Mouse (Mus musculus) liver, embryonic 12.5 days (tissue): ENCODE results near the gene Cga. TPM values are rescaled to one million over a fixed set of nuclear protein-coding genes. Genes with fewer than 3 reads are reported as not detected.
"Not testable (repeated sequence)": the region's sequence is repeated elsewhere in the genome, so short reads cannot be mapped to it uniquely, and the experiment has no call there.

Experiments
- ATAC-seq: fragments of 200-750 bp; cut with Nextera tagmentation; 2 replicates; pipeline ENCODE4 v1.8.0; 2017; ENCODE audit warnings: moderate number of reproducible peaks, mild to moderate bottlenecking, moderate library complexity
- H3K27ac ChIP-seq: fragments of 300-500 bp; sonication (generic); 2 replicates; pipeline ENCODE4 v1.5.1; 2016; ENCODE audit warnings: mild to moderate bottlenecking
- H3K27me3 ChIP-seq: fragments of 300-500 bp; sonication (generic); replicated peaks from 2 replicates; pipeline ENCODE4 v1.6.1; 2016; ENCODE audit warnings: mild to moderate bottlenecking, moderate library complexity
- H3K36me3 ChIP-seq: fragments of 300-500 bp; sonication (generic); 2 replicates; pipeline ENCODE4 v1.6.1; 2016; ENCODE audit warnings: mild to moderate bottlenecking, moderate library complexity
- H3K4me1 ChIP-seq: fragments of 300-500 bp; sonication (generic); 2 replicates; pipeline ENCODE4 v1.6.1; 2016
- H3K4me2 ChIP-seq: fragments of 300-500 bp; sonication (generic); 2 replicates; pipeline ENCODE4 v1.6.1; 2016; ENCODE audit warnings: mild to moderate bottlenecking, moderate library complexity
- H3K4me3 ChIP-seq: fragments of 300-500 bp; sonication (generic); 2 replicates; pipeline ENCODE4 v1.5.1; 2016; ENCODE audit warnings: mild to moderate bottlenecking, moderate library complexity
- H3K9ac ChIP-seq: fragments of 300-500 bp; sonication (generic); 2 replicates; pipeline ENCODE4 v1.6.1; 2016; ENCODE audit warnings: mild to moderate bottlenecking, moderate library complexity
- H3K9me3 ChIP-seq: fragments of 300-500 bp; sonication (generic); replicated peaks from 2 replicates; pipeline ENCODE4 v1.6.1; 2016; ENCODE audit warnings: mild to moderate bottlenecking, moderate library complexity
- WGBS: fragments of 180-500 bp; shearing (Covaris S2); methylation state at CpG from one replicate; pipeline ENCODE4 v1.1.7; 2016; ENCODE audit not compliant: insufficient replicate concordance; 5-methylcytosine and 5-hydroxymethylcytosine counted together
- polyA plus RNA-seq: library from polyadenylated mRNA; unstranded; fragments of >200 nt; fragmentation: Nextera tagmentation; extraction: Ambion mirVana; gene quantifications from 2 replicates; pipeline ENCODE4 v1.2.1, GENCODE M21; 2016

Gene Cga
- polyA plus RNA-seq, 1 experiment from 2014 or later = not detected

- not testable (repeated sequence) for H3K27me3 ChIP-seq, ATAC-seq
- 66% methylated on average over 7 of the region's 7 CpGs for WGBS
Measured at GRCm38 (mm10) chr4:34928386-34928785, 34.8 kb downstream of the Cga start.

GRCm38 (mm10) chr4:34941046-34941445, 47.5 kb downstream of the Cga start:
- ATAC-seq = no peak
- Histone ChIP-seq H3K4me1 (no peaks in the 10 kb centered on the region), H3K4me3 (no peak overlapping the region), H3K9me3 (no peaks in the 10 kb centered on the region), H3K9ac (no peak overlapping the region), H3K27ac (no peak overlapping the region), H3K27me3 (no peaks in the 10 kb centered on the region), H3K36me3 (no peaks in the 10 kb centered on the region), H3K4me2 (no peak overlapping the region)
- WGBS = 82% methylated on average over 25 of the region's 25 CpGs

More at GRCm38 (mm10) chr4:34928386-34928785, 34.8 kb downstream of the Cga start:
- H3K27ac ChIP-seq, H3K9ac ChIP-seq, H3K36me3 ChIP-seq, H3K9me3 ChIP-seq, H3K4me2 ChIP-seq, H3K4me3 ChIP-seq, H3K4me1 ChIP-seq: not testable (repeated sequence)

GRCm38 (mm10) chr4:34947181-34947580, 53.6 kb downstream of the Cga start:
- H3K27ac ChIP-seq = no peak overlapping the region
- H3K9me3 ChIP-seq = no peaks in the 10 kb centered on the region
- no peak overlapping the region for H3K4me3 ChIP-seq
- H3K27me3 ChIP-seq = no peaks in the 10 kb centered on the region
- no peaks in the 10 kb centered on the region for H3K36me3 ChIP-seq
- ATAC-seq = no peak
- H3K4me2 ChIP-seq = no peak overlapping the region
- H3K9ac ChIP-seq = no peak overlapping the region
- H3K4me1 ChIP-seq = peaks cover 7% of the 10 kb centered on the region; the same call in 1 of the 2 replicates

- H3K9me3 ChIP-seq = no peaks in the 10 kb centered on the region
- ATAC-seq = no peak
- 73% methylated on average over 10 of the region's 10 CpGs for WGBS
- no peak overlapping the region for H3K4me3 ChIP-seq
- no peak overlapping the region for H3K9ac ChIP-seq
- H3K36me3 ChIP-seq = no peaks in the 10 kb centered on the region
- H3K4me2 ChIP-seq = no peak overlapping the region
- H3K27ac ChIP-seq = no peak overlapping the region
- H3K4me1 ChIP-seq = no peaks in the 10 kb centered on the region
- no peaks in the 10 kb centered on the region for H3K27me3 ChIP-seq
Measured at GRCm38 (mm10) chr4:34953716-34954115, 60.1 kb downstream of the Cga start.

Other genes starting within 250 kb of the Cga start
- gene Slc35a1, start 206.3 kb upstream of the Cga start, polyA plus RNA-seq = 21.8 and 24.3 TPM in 2 replicates
- gene Cfap206, start 163.6 kb upstream of the Cga start, polyA plus RNA-seq = not detected in 2 replicates
- not detected in 2 replicates for gene Gm136, start 137.5 kb upstream of the Cga start, polyA plus RNA-seq
- gene Smim8, start 115.4 kb upstream of the Cga start, polyA plus RNA-seq = 30.0 and 30.3 TPM in 2 replicates
- 7.1 and 7.9 TPM in 2 replicates for gene Zfp292, start 10.8 kb upstream of the Cga start, polyA plus RNA-seq